Mouse (Mus musculus): ENCODE results near the gene Nusap1. TPM values are rescaled to one million over a fixed set of nuclear protein-coding genes. Genes with fewer than 3 reads are reported as not detected.
"Not testable (repeated sequence)": the region's sequence is repeated elsewhere in the genome, so short reads cannot be mapped to it uniquely, and the experiment has no call there.

The Nusap1 gene
- total RNA-seq, 1 experiment: 28.4 TPM

GRCm38 (mm10) chr2:119602488-119602887 lies 15.6 kb upstream of the Nusap1 start:
- Histone ChIP-seq H3K9me3 (ENCODE audit: control insufficient read depth, insufficient read depth, low read depth, low read length) (no peaks in the 10 kb centered on the region), H3K36me3 (ENCODE audit: control insufficient read depth, insufficient read depth, low read length, poor library complexity, severe bottlenecking) (peaks cover 12% of the 10 kb centered on the region), H3K4me3 (ENCODE audit: insufficient read depth in 1 of 2, low read depth in 1 of 2, low read length in 2 of 2, poor library complexity in 1 of 2, severe bottlenecking in 1 of 2) (no peak overlapping the region), H3K27ac (ENCODE audit: insufficient read depth, low read depth, low read length, poor library complexity, severe bottlenecking) (no peak overlapping the region), H3K4me1 (ENCODE audit: control insufficient read depth in 2 of 2, insufficient read depth in 2 of 2, low read length in 2 of 2, poor library complexity in 1 of 2) (0 out of 4 replicates have a peak, but pooled peaks cover 0 to 2% of the 10 kb centered on the region in 2 experiments), H3K9ac (ENCODE audit: insufficient read depth, low read depth, low read length, poor library complexity, severe bottlenecking) (no peak overlapping the region)
- in situ Hi-C loops (cut with MboI; ENCODE audit: low sequenced_read_pairs in 2 of 2, unreplicated experiment in 2 of 2): no loop called here
- TF ChIP-seq ZNF384 (IDR thresholded peaks at IDR 0.05; ENCODE audit: low read depth, low read length) (no peak), HCFC1 (IDR thresholded peaks at IDR 0.05; ENCODE audit: borderline replicate concordance, insufficient read depth, low read length) (no peak), ZC3H11A (IDR thresholded peaks at IDR 0.05; ENCODE audit: borderline replicate concordance, low read depth, low read length) (no peak), CHD2 (IDR thresholded peaks at IDR 0.05; ENCODE audit: low read depth, low read length) (no peak), MAFK (IDR thresholded peaks at IDR 0.05; ENCODE audit: insufficient read depth, low read depth, low read length) (no peak)
- no peak for DNase-seq (ENCODE audit: low read depth, low spot score)

- no peak for DNase-seq (ENCODE audit: low read depth, low spot score)
- Histone ChIP-seq H3K4me3 (ENCODE audit: insufficient read depth in 1 of 2, low read depth in 1 of 2, low read length in 2 of 2, poor library complexity in 1 of 2, severe bottlenecking in 1 of 2) (no peak overlapping the region), H3K9me3 (ENCODE audit: control insufficient read depth, insufficient read depth, low read depth, low read length) (no peaks in the 10 kb centered on the region), H3K27ac (ENCODE audit: insufficient read depth, low read depth, low read length, poor library complexity, severe bottlenecking) (no peak overlapping the region), H3K4me1 (ENCODE audit: control insufficient read depth in 2 of 2, insufficient read depth in 2 of 2, low read length in 2 of 2, poor library complexity in 1 of 2) (0 out of 4 replicates have a peak, but pooled peaks cover 0 to 2% of the 10 kb centered on the region in 2 experiments), H3K9ac (ENCODE audit: insufficient read depth, low read depth, low read length, poor library complexity, severe bottlenecking) (no peak overlapping the region), H3K36me3 (ENCODE audit: control insufficient read depth, insufficient read depth, low read length, poor library complexity, severe bottlenecking) (peaks cover 6% of the 10 kb centered on the region)
- in situ Hi-C loops (cut with MboI; ENCODE audit: low sequenced_read_pairs in 2 of 2, unreplicated experiment in 2 of 2): no loop called here
- no peak for TF ChIP-seq ZC3H11A (IDR thresholded peaks at IDR 0.05; ENCODE audit: borderline replicate concordance, low read depth, low read length)
- TF ChIP-seq CHD2 (IDR thresholded peaks at IDR 0.05; ENCODE audit: low read depth, low read length): no peak
- TF ChIP-seq MAFK (IDR thresholded peaks at IDR 0.05; ENCODE audit: insufficient read depth, low read depth, low read length): no peak
- TF ChIP-seq ZNF384 (IDR thresholded peaks at IDR 0.05; ENCODE audit: low read depth, low read length): no peak
- no peak for TF ChIP-seq HCFC1 (IDR thresholded peaks at IDR 0.05; ENCODE audit: borderline replicate concordance, insufficient read depth, low read length)
These were observed 14.2 kb upstream of the Nusap1 start for GRCm38 (mm10) chr2:119603909-119604308.

GRCm38 (mm10) chr2:119605361-119605973 lies 12.6 kb upstream of the Nusap1 start:
- Histone ChIP-seq H3K27ac (ENCODE audit: insufficient read depth, low read depth, low read length, poor library complexity, severe bottlenecking) (no peak overlapping the region), H3K4me3 (ENCODE audit: insufficient read depth in 1 of 2, low read depth in 1 of 2, low read length in 2 of 2, poor library complexity in 1 of 2, severe bottlenecking in 1 of 2) (no peak overlapping the region), H3K9me3 (ENCODE audit: control insufficient read depth, insufficient read depth, low read depth, low read length) (no peaks in the 10 kb centered on the region), H3K9ac (ENCODE audit: insufficient read depth, low read depth, low read length, poor library complexity, severe bottlenecking) (no peak overlapping the region), H3K36me3 (ENCODE audit: control insufficient read depth, insufficient read depth, low read length, poor library complexity, severe bottlenecking) (peaks cover 4% of the 10 kb centered on the region), H3K4me1 (ENCODE audit: control insufficient read depth in 2 of 2, insufficient read depth in 2 of 2, low read length in 2 of 2, poor library complexity in 1 of 2) (0 out of 4 replicates have a peak, but pooled peaks cover 0 to 2% of the 10 kb centered on the region in 2 experiments)
- no peak for DNase-seq (ENCODE audit: low read depth, low spot score)
- no peak for TF ChIP-seq HCFC1 (IDR thresholded peaks at IDR 0.05; ENCODE audit: borderline replicate concordance, insufficient read depth, low read length)
- in situ Hi-C loops (cut with MboI; ENCODE audit: low sequenced_read_pairs in 2 of 2, unreplicated experiment in 2 of 2): no loop called here

GRCm38 (mm10) chr2:119607023-119607422 lies 11.1 kb upstream of the Nusap1 start:
- no peak overlapping the region for H3K27ac ChIP-seq (ENCODE audit: insufficient read depth, low read depth, low read length, poor library complexity, severe bottlenecking)
- no peaks in the 10 kb centered on the region for H3K4me1 ChIP-seq (ENCODE audit: control insufficient read depth in 2 of 2, insufficient read depth in 2 of 2, low read length in 2 of 2, poor library complexity in 1 of 2)
- H3K9me3 ChIP-seq (ENCODE audit: control insufficient read depth, insufficient read depth, low read depth, low read length): no peaks in the 10 kb centered on the region
- TF ChIP-seq ZC3H11A (IDR thresholded peaks at IDR 0.05; ENCODE audit: borderline replicate concordance, low read depth, low read length): no peak
- no peak for TF ChIP-seq HCFC1 (IDR thresholded peaks at IDR 0.05; ENCODE audit: borderline replicate concordance, insufficient read depth, low read length)
- no peak for TF ChIP-seq MAFK (IDR thresholded peaks at IDR 0.05; ENCODE audit: insufficient read depth, low read depth, low read length)
- TF ChIP-seq ZNF384 (IDR thresholded peaks at IDR 0.05; ENCODE audit: low read depth, low read length): no peak
- TF ChIP-seq CHD2 (IDR thresholded peaks at IDR 0.05; ENCODE audit: low read depth, low read length): no peak
- peaks cover 2% of the 10 kb centered on the region; the same call in 1 of the 2 replicates for H3K36me3 ChIP-seq (ENCODE audit: control insufficient read depth, insufficient read depth, low read length, poor library complexity, severe bottlenecking)
- in situ Hi-C loops (cut with MboI; ENCODE audit: low sequenced_read_pairs in 2 of 2, unreplicated experiment in 2 of 2): no loop called here
- H3K9ac ChIP-seq (ENCODE audit: insufficient read depth, low read depth, low read length, poor library complexity, severe bottlenecking): no peak overlapping the region
- H3K4me3 ChIP-seq (ENCODE audit: insufficient read depth in 1 of 2, low read depth in 1 of 2, low read length in 2 of 2, poor library complexity in 1 of 2, severe bottlenecking in 1 of 2): no peak overlapping the region
- DNase-seq (ENCODE audit: low read depth, low spot score): no peak

- in situ Hi-C loops (cut with MboI; ENCODE audit: low sequenced_read_pairs in 2 of 2, unreplicated experiment in 2 of 2): no loop called here
- peaks cover 0 to 4% of the 10 kb centered on the region in 2 experiments; a peak in 2 of 4 replicates for H3K4me1 ChIP-seq (ENCODE audit: control insufficient read depth in 2 of 2, insufficient read depth in 2 of 2, low read length in 2 of 2, poor library complexity in 1 of 2)
These were observed 278 bp upstream of the Nusap1 start for GRCm38 (mm10) chr2:119617841-119618198.

GRCm38 (mm10) chr2:119619002-119619401 lies 904 bp downstream of the Nusap1 start:
- H3K9me3 ChIP-seq (ENCODE audit: control insufficient read depth, insufficient read depth, low read depth, low read length); H3K4me1 ChIP-seq (ENCODE audit: control insufficient read depth in 2 of 2, insufficient read depth in 2 of 2, low read length in 2 of 2, poor library complexity in 1 of 2); in situ Hi-C loops (cut with MboI; ENCODE audit: low sequenced_read_pairs in 2 of 2, unreplicated experiment in 2 of 2); H3K27ac ChIP-seq (ENCODE audit: insufficient read depth, low read depth, low read length, poor library complexity, severe bottlenecking); DNase-seq (ENCODE audit: low read depth, low spot score); H3K36me3 ChIP-seq (ENCODE audit: control insufficient read depth, insufficient read depth, low read length, poor library complexity, severe bottlenecking): not testable (repeated sequence)
- Histone ChIP-seq H3K4me3 (ENCODE audit: insufficient read depth in 1 of 2, low read depth in 1 of 2, low read length in 2 of 2, poor library complexity in 1 of 2, severe bottlenecking in 1 of 2) (peak overlapping the region; percentile 85 to 100), H3K9ac (ENCODE audit: insufficient read depth, low read depth, low read length, poor library complexity, severe bottlenecking) (peak overlapping the region; percentile 85)

More at GRCm38 (mm10) chr2:119617841-119618198, 278 bp upstream of the Nusap1 start:
- no peak for DNase-seq (ENCODE audit: low read depth, low spot score)
- H3K27ac ChIP-seq (ENCODE audit: insufficient read depth, low read depth, low read length, poor library complexity, severe bottlenecking): peak overlapping the region; percentile 56
- peak overlapping the region; percentile 96 for H3K9ac ChIP-seq (ENCODE audit: insufficient read depth, low read depth, low read length, poor library complexity, severe bottlenecking)
- no peaks in the 10 kb centered on the region for H3K9me3 ChIP-seq (ENCODE audit: control insufficient read depth, insufficient read depth, low read depth, low read length)
- peaks cover 2% of the 10 kb centered on the region for H3K36me3 ChIP-seq (ENCODE audit: control insufficient read depth, insufficient read depth, low read length, poor library complexity, severe bottlenecking)
- no peak for TF ChIP-seq HCFC1 (IDR thresholded peaks at IDR 0.05; ENCODE audit: borderline replicate concordance, insufficient read depth, low read length)
- no peak for TF ChIP-seq ZNF384 (IDR thresholded peaks at IDR 0.05; ENCODE audit: low read depth, low read length)
- no peak for TF ChIP-seq ZC3H11A (IDR thresholded peaks at IDR 0.05; ENCODE audit: borderline replicate concordance, low read depth, low read length)
- no peak for TF ChIP-seq MAFK (IDR thresholded peaks at IDR 0.05; ENCODE audit: insufficient read depth, low read depth, low read length)
- no peak for TF ChIP-seq CHD2 (IDR thresholded peaks at IDR 0.05; ENCODE audit: low read depth, low read length)
- H3K4me3 ChIP-seq (ENCODE audit: insufficient read depth in 1 of 2, low read depth in 1 of 2, low read length in 2 of 2, poor library complexity in 1 of 2, severe bottlenecking in 1 of 2): peak overlapping the region; percentile 93 to 100
